Mouse (Mus musculus): ENCODE measurements at regions not wholly inside any gene's neighbourhood (a gene's known extent, or its start where the extent isn't known, plus 50 kb on each side); places are given as distances from the start of the nearest gene placed in this dataset.

- TF ChIP-seq CTCF (IDR thresholded peaks at IDR 0.05; ENCODE audit: borderline replicate concordance, insufficient read depth, low read length) (no peak), POLR2A (IDR thresholded peaks at IDR 0.05; ENCODE audit: low read depth, low read length) (no peak)
Observed at GRCm38 (mm10) chr6:49590927-49591631, 195.7 kb downstream of the Stk31 start.
